Mouse (Mus musculus): Measurements from ENCODE around the gene Drg2. TPM values are rescaled to one million over a fixed set of nuclear protein-coding genes. Genes with fewer than 3 reads are reported as not detected.
"Not testable (repeated sequence)": the region's sequence is repeated elsewhere in the genome, so short reads cannot be mapped to it uniquely, and the experiment has no call there.

Drg2 gene
- polyA plus RNA-seq, 1 experiment from 2014 or later = 143 TPM

DNA sequence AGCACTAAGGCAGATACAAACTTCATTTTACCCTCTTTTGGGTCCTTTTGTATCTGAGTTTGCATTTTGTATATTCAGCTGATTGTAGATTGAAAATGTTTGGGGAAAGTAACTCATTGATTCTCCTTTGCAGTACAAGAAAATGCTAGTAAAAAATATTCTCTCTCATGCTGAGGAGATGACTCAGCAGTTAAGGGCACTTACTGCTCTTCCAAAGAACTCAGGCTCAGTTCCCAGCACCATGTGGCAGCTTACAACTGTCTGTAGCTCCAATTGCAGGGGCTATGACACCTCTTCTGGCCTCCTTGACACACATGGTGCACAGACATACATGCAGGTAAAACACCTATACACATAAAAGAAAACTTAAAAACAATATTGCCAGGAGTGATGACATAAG, 20.9 kb upstream of the Drg2 start:
- peaks cover 98% of the 10 kb centered on the region for H3K36me3 ChIP-seq (replicated peaks)
- H3K27ac ChIP-seq (replicated peaks) = no peak overlapping the region
- H3K9me3 ChIP-seq = no peaks in the 10 kb centered on the region
- no peak overlapping the region for H3K4me3 ChIP-seq
- H3K27me3 ChIP-seq (replicated peaks; ENCODE audit: low read depth, poor library complexity, severe bottlenecking) = no peaks in the 10 kb centered on the region
- H3K4me1 ChIP-seq = no peaks in the 10 kb centered on the region
- no peak for DNase-seq (ENCODE audit: low spot score)

DNA sequence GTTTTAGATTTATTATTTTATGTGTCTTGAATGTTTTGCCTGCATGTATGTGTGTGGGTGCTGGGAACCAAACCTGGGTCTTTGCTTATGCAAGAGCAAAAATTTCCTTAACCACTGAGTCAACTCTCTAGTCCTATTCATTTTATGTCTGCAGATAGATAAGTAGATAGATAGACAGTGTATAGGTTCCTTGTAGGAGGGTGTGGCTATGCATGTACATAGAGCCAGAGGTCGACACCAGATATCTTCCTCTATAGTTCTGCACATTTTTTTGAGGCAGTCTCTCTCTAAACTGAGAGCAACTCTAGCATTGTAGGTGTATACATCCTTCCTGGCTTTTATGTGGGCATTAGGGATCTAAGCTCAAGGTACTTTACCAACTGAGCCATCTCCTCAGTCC, 19.3 kb upstream of the Drg2 start:
- no peaks in the 10 kb centered on the region for H3K9me3 ChIP-seq
- peaks cover 95% of the 10 kb centered on the region for H3K36me3 ChIP-seq (replicated peaks)
- no peaks in the 10 kb centered on the region for H3K27me3 ChIP-seq (replicated peaks; ENCODE audit: low read depth, poor library complexity, severe bottlenecking)
- no peak overlapping the region for H3K27ac ChIP-seq (replicated peaks)
- WGBS = 92% methylated on average over 1 of the region's 1 CpGs
- H3K4me1 ChIP-seq = no peaks in the 10 kb centered on the region
- no peak for DNase-seq (ENCODE audit: low spot score)
- no peak overlapping the region for H3K4me3 ChIP-seq

DNA sequence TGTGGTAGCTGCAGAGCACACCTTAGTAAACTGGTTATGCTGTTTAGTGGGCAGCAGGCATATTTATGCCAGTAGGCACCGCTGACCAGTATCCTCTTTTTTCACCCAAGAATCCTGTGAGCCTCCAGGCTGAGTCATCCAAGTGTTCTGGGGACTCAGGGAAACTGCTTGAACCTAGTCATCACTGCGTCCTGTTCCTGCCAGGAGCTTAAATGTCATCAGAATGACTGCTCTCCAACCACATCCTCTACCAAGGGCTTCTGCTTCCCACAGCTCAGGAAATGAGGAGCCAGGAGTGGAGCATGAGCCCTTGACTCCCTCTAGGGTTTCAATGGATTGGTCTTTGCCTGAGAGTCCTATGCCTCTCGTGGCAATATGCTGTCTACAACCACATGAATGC, 17.8 kb upstream of the Drg2 start:
- no peak overlapping the region for H3K4me3 ChIP-seq
- no peak overlapping the region for H3K27ac ChIP-seq (replicated peaks)
- 93% methylated on average over 3 of the region's 3 CpGs for WGBS
- DNase-seq (ENCODE audit: low spot score) = no peak
- H3K4me1 ChIP-seq = no peaks in the 10 kb centered on the region
- H3K27me3 ChIP-seq (replicated peaks; ENCODE audit: low read depth, poor library complexity, severe bottlenecking) = no peaks in the 10 kb centered on the region
- H3K36me3 ChIP-seq (replicated peaks) = peaks cover 96% of the 10 kb centered on the region
- no peaks in the 10 kb centered on the region for H3K9me3 ChIP-seq

DNA sequence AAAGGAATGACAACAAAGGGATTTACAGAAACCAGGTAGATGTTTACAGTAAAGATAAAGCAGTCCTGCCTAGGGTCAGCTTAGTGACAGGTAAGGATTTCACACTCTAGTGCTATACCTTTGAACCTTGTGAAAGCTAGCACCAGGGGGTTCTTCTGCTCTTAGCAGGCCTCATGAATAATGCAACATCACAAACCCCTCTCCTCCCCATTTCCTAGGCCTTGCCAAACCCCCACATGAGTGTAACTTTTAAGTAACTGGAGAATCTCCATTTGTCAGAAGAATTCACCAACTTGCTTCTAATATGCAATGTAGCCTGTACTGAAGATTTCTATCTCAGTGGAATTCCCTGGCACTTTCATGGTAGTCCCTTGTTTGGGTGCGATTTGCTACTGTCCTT, 14.8 kb upstream of the Drg2 start:
- H3K4me3 ChIP-seq; H3K4me1 ChIP-seq; H3K27me3 ChIP-seq (replicated peaks; ENCODE audit: low read depth, poor library complexity, severe bottlenecking); H3K27ac ChIP-seq (replicated peaks); H3K9me3 ChIP-seq; DNase-seq (ENCODE audit: low spot score): not testable (repeated sequence)
- H3K36me3 ChIP-seq (replicated peaks) = peaks cover 95% of the 10 kb centered on the region
- 29% methylated on average over 1 of the region's 1 CpGs for WGBS

DNA sequence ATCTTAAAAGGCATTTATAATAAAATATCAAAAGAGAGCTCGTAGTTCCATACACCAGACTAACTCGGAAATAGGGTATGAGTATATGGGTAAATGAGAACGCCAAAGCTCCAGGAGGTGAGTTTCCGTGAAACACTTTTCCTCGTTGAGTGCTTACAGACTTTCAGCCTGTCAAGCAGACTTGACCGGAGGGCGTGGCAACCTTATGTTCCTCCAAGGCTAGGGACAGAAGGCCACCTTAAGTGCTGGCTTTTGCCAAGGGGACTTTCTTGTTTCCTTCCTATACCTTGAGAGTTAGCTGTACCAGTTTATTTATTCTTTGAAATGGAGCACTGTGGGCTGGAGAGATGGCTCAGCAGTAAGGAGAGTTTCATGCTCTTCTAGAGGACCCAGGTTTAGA, 14.2 kb upstream of the Drg2 start:
- DNase-seq (ENCODE audit: low spot score) = no peak
- no peak overlapping the region for H3K4me3 ChIP-seq
- no peak overlapping the region for H3K27ac ChIP-seq (replicated peaks)
- H3K36me3 ChIP-seq (replicated peaks) = peaks cover 90% of the 10 kb centered on the region
- 50% methylated on average over 7 of the region's 7 CpGs for WGBS
- no peaks in the 10 kb centered on the region for H3K9me3 ChIP-seq
- H3K4me1 ChIP-seq = no peaks in the 10 kb centered on the region
- no peaks in the 10 kb centered on the region for H3K27me3 ChIP-seq (replicated peaks; ENCODE audit: low read depth, poor library complexity, severe bottlenecking)

DNA sequence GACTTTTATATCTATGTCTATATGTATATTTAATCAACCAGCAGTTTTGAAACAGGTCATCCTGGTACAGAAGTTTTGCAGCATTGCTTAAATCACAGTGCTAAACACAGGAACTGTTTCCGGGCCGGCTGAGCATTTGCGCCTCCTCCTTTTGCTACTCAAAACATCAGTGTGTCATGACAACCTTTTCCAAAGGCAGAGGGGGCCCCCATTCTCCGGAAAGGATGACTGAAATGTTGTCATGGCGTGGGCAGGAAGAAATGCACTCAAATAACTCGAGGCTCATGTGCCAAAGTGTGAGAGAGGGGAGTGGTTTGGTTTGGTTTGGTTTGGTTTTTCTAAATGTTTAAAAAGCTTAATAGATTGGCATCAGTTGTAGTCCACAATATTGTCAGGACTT, 11.5 kb upstream of the Drg2 start:
- 89% methylated on average over 6 of the region's 6 CpGs for WGBS

DNA sequence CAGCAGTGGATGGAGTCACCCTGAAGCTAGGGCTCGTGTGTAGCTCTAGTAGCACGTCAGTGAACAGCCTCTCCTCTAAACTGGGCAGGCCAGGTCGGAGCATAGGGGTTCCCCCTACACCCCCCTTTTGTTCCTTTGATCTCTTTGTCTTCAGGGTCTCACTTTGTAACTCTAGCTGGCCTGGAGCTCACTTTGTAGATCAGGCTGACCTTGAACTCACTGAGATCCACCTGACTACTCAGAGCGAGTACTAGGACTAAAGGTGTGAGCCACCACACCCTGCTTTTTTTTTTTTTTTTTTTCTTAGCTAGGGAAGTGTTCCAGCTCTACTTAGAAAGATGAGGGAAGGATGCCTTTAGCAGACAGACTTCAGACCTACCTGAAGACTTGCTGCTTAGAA, 10.4 kb upstream of the Drg2 start:
- peaks cover 52% of the 10 kb centered on the region for H3K36me3 ChIP-seq (replicated peaks)
- WGBS = 84% methylated on average over 4 of the region's 4 CpGs
- H3K9me3 ChIP-seq = no peaks in the 10 kb centered on the region
- no peak overlapping the region for H3K27ac ChIP-seq (replicated peaks)
- no peak overlapping the region for H3K4me3 ChIP-seq
- no peaks in the 10 kb centered on the region for H3K27me3 ChIP-seq (replicated peaks; ENCODE audit: low read depth, poor library complexity, severe bottlenecking)
- H3K4me1 ChIP-seq = peaks cover 11% of the 10 kb centered on the region
- DNase-seq (ENCODE audit: low spot score) = no peak

More for the DNA sequence above, 11.5 kb upstream of the Drg2 start:
- Histone ChIP-seq H3K4me3 (no peak overlapping the region), H3K9me3 (no peaks in the 10 kb centered on the region), H3K4me1 (peaks cover 11% of the 10 kb centered on the region), H3K27ac (replicated peaks) (no peak overlapping the region), H3K36me3 (replicated peaks) (peaks cover 63% of the 10 kb centered on the region), H3K27me3 (replicated peaks; ENCODE audit: low read depth, poor library complexity, severe bottlenecking) (no peaks in the 10 kb centered on the region)
- no peak for DNase-seq (ENCODE audit: low spot score)

DNA sequence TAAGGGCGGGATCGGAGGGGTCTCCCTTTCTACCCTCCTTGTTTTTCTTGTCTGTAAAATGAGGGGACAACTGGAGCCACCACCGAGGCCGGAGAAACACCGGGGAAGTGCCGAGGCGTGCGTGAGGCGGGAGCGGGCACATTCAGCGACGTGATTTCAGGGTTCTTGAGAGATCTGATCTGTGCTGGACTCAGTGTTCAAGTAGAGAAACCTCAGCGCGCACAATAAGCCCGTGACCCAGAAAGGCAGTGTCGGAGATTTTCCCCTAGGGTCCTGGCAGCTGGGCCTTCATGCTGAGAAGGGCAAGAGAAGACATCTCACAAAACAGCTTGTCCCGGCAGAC, 325 bp downstream of the Drg2 start:
- peaks cover 14% of the 10 kb centered on the region for H3K4me1 ChIP-seq
- H3K4me3 ChIP-seq = peak overlapping the region; percentile 92
- peak overlapping the region; percentile 82 for H3K27ac ChIP-seq (replicated peaks)
- H3K27me3 ChIP-seq (replicated peaks; ENCODE audit: low read depth, poor library complexity, severe bottlenecking) = 0 out of 2 replicates have a peak, but pooled peaks cover 4% of the 10 kb centered on the region
- no peak for DNase-seq (ENCODE audit: low spot score)
- under 1% methylated on average over 17 of the region's 17 CpGs for WGBS
- no peaks in the 10 kb centered on the region for H3K9me3 ChIP-seq
- H3K36me3 ChIP-seq (replicated peaks) = peaks cover 40% of the 10 kb centered on the region

DNA sequence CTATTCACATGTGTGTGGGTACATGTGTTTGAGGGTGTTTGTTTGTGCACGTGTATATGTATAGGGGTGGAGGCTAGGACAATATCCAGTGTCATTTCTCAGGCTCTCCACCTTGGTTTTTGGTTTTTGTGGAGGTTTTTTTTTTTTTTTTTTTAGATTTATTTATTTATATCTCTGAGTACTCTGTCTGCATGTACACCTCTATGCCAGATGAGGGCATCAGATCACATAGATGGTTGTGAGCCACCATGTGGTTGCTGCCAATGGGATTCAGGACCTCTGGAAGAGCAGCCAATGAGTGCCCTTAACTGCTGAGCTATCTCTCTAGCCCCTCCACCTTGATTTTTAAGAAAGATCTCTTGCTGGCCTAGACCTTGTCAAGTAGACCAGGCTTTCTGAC, 3.6 kb downstream of the Drg2 start:
- H3K36me3 ChIP-seq (replicated peaks) = peaks cover 73% of the 10 kb centered on the region
- 91% methylated on average over 1 of the region's 1 CpGs for WGBS
- DNase-seq (ENCODE audit: low spot score) = no peak
- no peak overlapping the region for H3K27ac ChIP-seq (replicated peaks)
- no peak overlapping the region for H3K4me3 ChIP-seq
- H3K27me3 ChIP-seq (replicated peaks; ENCODE audit: low read depth, poor library complexity, severe bottlenecking) = no peaks in the 10 kb centered on the region
- peaks cover 14% of the 10 kb centered on the region for H3K4me1 ChIP-seq
- H3K9me3 ChIP-seq = no peaks in the 10 kb centered on the region

DNA sequence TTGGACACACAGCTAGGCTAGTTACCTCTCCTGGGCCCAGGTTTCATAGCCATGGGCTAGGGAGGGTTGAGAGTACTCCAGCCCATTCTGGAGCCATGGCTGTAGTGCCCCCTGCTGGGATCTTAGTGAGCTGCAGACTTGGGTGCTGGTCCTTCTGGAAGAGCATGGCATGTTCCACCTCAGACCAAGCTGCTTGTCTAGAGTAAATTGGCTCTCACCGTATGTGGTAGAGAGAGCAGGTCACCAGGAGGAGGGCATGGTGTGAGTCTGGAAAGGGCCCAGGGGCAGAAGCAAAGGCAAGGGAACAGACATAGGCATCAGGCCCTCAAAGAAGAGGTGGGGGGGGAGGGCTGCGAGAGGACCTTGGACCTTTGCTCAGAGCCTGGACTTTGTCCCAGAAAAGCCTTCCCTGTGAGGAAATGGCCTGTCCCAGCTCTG, 11.6 kb downstream of the Drg2 start:
- H3K4me1 ChIP-seq = no peaks in the 10 kb centered on the region
- DNase-seq (ENCODE audit: low spot score) = peak; percentile 54
- no peaks in the 10 kb centered on the region for H3K9me3 ChIP-seq
- H3K36me3 ChIP-seq (replicated peaks) = peaks cover 97% of the 10 kb centered on the region
- H3K4me3 ChIP-seq = no peak overlapping the region
- no peak overlapping the region for H3K27ac ChIP-seq (replicated peaks)
- no peaks in the 10 kb centered on the region for H3K27me3 ChIP-seq (replicated peaks; ENCODE audit: low read depth, poor library complexity, severe bottlenecking)
- 92% methylated on average over 2 of the region's 2 CpGs for WGBS

DNA sequence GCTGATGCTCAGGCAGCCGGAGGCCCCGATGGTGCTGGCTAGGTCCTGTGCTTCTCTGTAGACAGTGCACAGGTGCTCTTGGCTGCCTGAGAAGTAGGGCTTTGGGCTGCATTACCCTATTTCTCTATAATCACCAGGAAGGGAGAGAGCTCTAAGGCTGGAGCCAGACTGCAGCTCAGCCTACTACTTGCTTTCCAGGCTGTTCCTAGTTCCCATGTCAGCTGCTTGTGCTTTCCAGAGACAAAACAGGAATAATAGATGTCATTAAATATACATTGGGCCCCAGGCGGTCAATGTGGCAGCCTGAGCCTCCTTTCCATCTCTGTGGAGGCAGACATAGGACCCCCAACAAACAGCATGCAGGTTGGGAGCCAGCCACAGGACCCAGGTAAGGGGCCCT, 14.6 kb downstream of the Drg2 start, which contains the start of gene Myo15:
Myo15 (plus strand) TSS at position 301 of the 400 bp plus-strand sequence.
- H3K4me3 ChIP-seq = no peak within 1 kb of the TSS
- H3K4me1 ChIP-seq = no peaks in the 10 kb centered on the region
- no peaks in the 10 kb centered on the region for H3K27me3 ChIP-seq (replicated peaks; ENCODE audit: low read depth, poor library complexity, severe bottlenecking)
- no peak within 1 kb of the TSS for H3K27ac ChIP-seq (replicated peaks)
- WGBS = 86% methylated on average over 3 of the region's 3 CpGs
- H3K9me3 ChIP-seq = no peaks in the 10 kb centered on the region
- peaks cover 66% of the 10 kb centered on the region for H3K36me3 ChIP-seq (replicated peaks)
- DNase-seq (ENCODE audit: low spot score) = no peak

DNA sequence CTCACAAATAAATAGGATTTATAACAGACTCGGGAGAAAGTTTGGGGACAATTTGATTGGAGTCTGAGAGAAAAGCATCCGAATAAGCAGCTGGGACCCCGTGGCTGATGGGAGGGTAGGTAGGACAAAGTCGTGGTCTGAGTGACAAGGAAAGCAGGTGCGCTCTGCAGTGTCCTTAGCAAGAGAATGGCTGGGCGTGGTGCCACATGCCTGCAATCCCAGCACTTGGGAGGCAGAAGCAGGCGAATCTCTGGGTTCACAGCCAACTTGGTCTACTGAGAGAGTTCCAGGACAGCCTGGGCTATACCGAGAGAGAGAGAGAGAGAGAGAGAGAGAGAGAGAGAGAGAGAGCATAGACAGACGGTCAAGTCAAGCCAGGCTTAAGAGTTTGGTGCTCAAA, 16.4 kb downstream of the Drg2 start:
- Histone ChIP-seq H3K27me3 (replicated peaks; ENCODE audit: low read depth, poor library complexity, severe bottlenecking) (no peaks in the 10 kb centered on the region), H3K27ac (replicated peaks) (no peak overlapping the region), H3K36me3 (replicated peaks) (peaks cover 49% of the 10 kb centered on the region), H3K4me1 (no peaks in the 10 kb centered on the region), H3K4me3 (no peak overlapping the region), H3K9me3 (no peaks in the 10 kb centered on the region)
- WGBS = 80% methylated on average over 9 of the region's 9 CpGs
- no peak for DNase-seq (ENCODE audit: low spot score)

DNA sequence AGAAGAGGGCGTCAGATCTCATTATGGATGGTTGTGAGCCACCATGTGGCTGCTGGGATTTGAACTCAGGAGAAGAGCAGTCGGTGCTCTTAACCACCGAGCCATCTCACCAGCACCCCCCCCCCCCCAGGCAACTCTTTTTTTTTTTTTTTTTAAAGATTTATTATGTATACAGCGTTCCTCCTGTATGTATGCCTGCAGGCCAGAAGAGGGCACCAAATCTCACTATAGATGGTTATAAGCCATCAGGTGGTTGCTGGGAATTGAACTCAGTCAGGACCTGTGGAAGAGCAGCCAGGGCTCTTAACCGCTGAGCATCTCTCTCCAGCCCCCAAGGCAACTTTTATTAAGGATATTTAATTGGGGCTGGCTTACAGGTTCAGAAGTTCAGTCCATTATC, 20.1 kb downstream of the Drg2 start:
- 85% methylated on average over 5 of the region's 5 CpGs for WGBS
- no peaks in the 10 kb centered on the region; the same call in 1 of the 2 replicates for H3K9me3 ChIP-seq

More for the DNA sequence above, 20.1 kb downstream of the Drg2 start:
- H3K4me1 ChIP-seq = peaks cover 8% of the 10 kb centered on the region; the same call in 1 of the 2 replicates
- DNase-seq (ENCODE audit: low spot score) = no peak
- H3K36me3 ChIP-seq (replicated peaks) = peaks cover 11% of the 10 kb centered on the region
- H3K27ac ChIP-seq (replicated peaks) = no peak overlapping the region
- 0 out of 2 replicates have a peak, but pooled peaks cover 1% of the 10 kb centered on the region for H3K27me3 ChIP-seq (replicated peaks; ENCODE audit: low read depth, poor library complexity, severe bottlenecking)
- H3K4me3 ChIP-seq = no peak overlapping the region
